Mouse (Mus musculus): ENCODE measurements around the gene Timm17b. TPM values are rescaled to one million over a fixed set of nuclear protein-coding genes. Genes with fewer than 3 reads are reported as not detected.
"Not testable (repeated sequence)": the region's sequence is repeated elsewhere in the genome, so short reads cannot be mapped to it uniquely, and the experiment has no call there.

Timm17b gene
- 10 to 100 TPM; 43.9 to 44.8 TPM for total RNA-seq (2021)
- long read RNA-seq, experiment 1, transcript Timm17b-201 (6 exons, 2,381 nt): major isoform, 34 of 35 reads
- long read RNA-seq, experiment 1, partial matches to known transcripts: 0 of 35 reads
- long read RNA-seq, experiment 1, other reads (novel, unspliced or antisense): 1 of 35 reads
- long read RNA-seq, experiment 2, transcript Timm17b-201 (6 exons, 2,381 nt): major isoform, 27 of 31 reads
- long read RNA-seq, experiment 2, partial matches to known transcripts: 0 of 31 reads
- long read RNA-seq, experiment 2, other reads (novel, unspliced or antisense): 3 of 31 reads

DNA sequence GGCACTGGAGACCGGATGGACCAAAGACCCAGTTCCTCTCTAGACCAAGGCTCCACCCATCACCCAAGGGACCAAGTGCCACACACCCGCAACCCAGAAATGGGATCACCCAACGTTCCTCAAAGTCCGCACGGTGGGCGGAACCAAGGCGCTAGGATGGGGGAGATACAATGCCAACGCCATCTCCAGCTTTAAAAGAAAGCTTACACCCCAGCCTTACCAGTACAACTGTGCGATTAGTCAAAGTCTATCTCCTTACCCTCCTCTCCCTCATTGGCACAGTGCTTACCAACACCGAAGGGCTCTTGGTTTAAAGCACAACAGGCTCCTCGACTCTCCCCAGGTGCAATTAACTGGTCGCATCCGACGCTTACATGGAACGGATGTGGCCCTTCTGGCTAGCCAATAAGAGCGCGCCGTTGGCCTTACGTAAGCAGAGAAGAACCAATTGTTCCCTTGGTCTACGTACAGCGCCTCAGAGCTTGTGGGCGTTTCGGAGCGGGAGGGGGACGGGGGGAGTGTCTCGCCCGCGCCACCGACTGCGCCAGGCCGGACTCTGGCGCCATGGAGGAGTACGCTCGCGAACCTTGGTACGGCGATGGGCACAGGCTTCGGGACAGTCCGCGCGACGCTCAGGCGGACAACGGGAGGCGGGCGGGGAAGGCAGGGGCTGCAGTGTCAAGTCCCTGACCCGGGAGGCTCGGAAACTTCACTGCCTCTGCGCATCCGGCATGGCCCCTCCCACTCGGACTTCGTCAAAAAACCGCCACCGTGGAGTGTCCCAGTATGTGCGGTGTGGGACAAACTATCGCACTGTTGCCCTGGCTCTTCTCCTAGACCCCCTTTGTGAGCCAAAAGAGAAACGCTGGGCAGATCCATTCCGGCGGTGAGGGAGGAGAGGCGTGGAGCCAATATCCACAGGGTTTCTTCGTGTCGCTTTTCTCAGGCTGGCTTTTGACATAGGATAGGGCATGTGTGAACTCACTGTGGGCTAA is at the start of gene Timm17b, which contains the start of gene Pqbp1:
Gene Timm17b, plus strand, starts transcription at position 478 of the 995 bp plus-strand sequence.
Gene Pqbp1, minus strand, starts transcription at position 390 of the 995 bp plus-strand sequence.
- intact Hi-C loops (cut with DNase I; ENCODE audit: low total_unique reads): no loop called here
- peak; percentile 87 for DNase-seq

DNA sequence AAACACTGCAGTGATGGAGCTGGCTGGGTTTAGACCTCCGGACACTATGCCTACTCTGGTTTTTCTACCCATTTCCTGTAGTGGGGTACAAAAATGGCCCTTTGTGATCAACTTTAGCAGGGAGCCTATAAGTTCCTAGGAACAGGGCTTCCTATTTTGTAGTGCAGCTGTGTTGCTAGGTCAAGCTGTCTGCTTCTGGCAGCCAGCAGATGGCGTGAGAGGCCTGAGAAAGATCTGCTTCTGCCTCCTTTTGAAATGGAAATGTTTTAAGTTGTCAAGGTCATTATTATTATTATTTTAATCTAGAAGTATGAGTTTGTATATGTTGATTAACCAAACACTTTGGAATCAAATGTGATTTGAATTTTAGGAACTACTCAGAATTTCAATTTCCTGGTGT is 44.6 kb upstream of the Timm17b start:
- intact Hi-C loops (cut with DNase I; ENCODE audit: low total_unique reads): no loop called here
- DNase-seq: peak; percentile 30

- intact Hi-C loops (cut with DNase I; ENCODE audit: low total_unique reads): no loop called here
- no peak for DNase-seq
Measured at GRCm38 (mm10) chrX:7859191-7859753, 39.9 kb upstream of the Timm17b start.

- no peak for DNase-seq
- intact Hi-C loops (cut with DNase I; ENCODE audit: low total_unique reads): no loop called here
Measured at GRCm38 (mm10) chrX:7863181-7863580, 36.0 kb upstream of the Timm17b start.

GRCm38 (mm10) chrX:7864551-7864950 is 34.6 kb upstream of the Timm17b start:
- no peak for DNase-seq
- intact Hi-C loops (cut with DNase I; ENCODE audit: low total_unique reads): no loop called here

DNA sequence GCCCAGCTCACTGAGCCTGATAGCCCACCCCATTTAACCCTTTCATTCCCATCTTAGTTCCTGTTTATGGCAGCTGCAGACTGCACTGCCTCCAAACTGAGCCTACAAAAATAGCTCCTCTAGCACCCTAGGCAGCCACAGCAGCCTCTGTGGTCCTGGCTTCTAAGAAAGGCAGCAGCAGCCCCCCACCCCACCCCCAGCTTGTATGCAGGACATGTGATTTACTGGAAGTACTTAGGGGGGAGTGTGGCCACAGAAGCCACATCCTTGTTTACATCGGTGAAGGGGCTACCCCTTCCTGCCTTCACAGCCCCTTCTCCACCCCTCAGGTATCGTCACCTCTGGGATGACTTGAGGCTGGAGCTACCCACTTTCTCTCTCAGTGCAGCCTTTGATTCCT is 33.8 kb upstream of the Timm17b start:
- intact Hi-C loops (cut with DNase I; ENCODE audit: low total_unique reads): no loop called here
- no peak for DNase-seq

- intact Hi-C loops (cut with DNase I; ENCODE audit: low total_unique reads): no loop called here
- DNase-seq: no peak
Measured at GRCm38 (mm10) chrX:7865786-7866185, 33.4 kb upstream of the Timm17b start.

- intact Hi-C loops (cut with DNase I; ENCODE audit: low total_unique reads): no loop called here
Measured at GRCm38 (mm10) chrX:7867141-7867540, 32.0 kb upstream of the Timm17b start.

DNA sequence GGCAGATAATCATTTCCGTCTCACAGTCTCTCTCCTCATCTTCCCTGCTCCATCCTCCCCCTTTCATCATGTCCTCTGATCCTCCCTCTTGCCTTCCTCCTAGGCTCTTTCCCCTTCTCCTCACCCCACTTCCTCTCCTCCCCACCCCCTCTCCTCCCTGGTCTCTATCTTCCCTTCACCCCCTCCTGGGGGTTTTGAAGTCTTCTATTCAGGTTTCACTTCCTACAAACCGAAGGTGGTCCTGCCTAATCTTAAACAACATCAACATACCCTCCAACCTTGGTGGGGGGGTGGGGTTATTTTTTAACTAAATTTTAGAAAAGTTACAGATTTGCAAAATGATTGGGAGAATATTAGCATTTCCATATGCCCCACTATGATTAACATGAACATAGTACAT is 30.7 kb upstream of the Timm17b start:
- intact Hi-C loops (cut with DNase I; ENCODE audit: low total_unique reads): loop anchor here (2.0 kb wide), 1 partner anchor 16 kb away; no protein-coding TSS in a partner anchor

More at GRCm38 (mm10) chrX:7867141-7867540, 32.0 kb upstream of the Timm17b start:
- DNase-seq: no peak

DNA sequence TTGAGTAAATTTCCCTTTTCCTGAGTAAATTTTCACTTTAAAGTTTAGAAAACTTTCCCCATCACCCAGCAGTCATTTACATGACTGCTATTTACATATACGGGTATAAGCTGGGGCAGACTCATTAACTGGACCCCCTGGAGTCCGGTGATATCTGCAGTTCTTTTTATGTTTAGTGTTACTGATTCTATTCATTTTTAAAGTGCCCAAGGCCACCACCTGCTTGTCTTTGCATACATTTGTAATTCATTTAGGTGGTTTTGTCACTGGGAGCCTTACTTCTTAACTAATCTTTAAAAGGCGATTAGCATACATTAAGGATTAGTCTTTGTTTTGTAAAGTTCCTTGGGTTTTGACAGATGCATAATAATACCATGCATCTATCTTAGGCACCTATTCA is 29.3 kb upstream of the Timm17b start:
- intact Hi-C loops (cut with DNase I; ENCODE audit: low total_unique reads): loop anchor here (2.0 kb wide), 1 partner anchor 17 kb away; no protein-coding TSS in a partner anchor

More for the DNA sequence above, 30.7 kb upstream of the Timm17b start:
- DNase-seq: no peak

GRCm38 (mm10) chrX:7878007-7878419 is 21.1 kb upstream of the Timm17b start, which contains the start of gene Pim2:
Gene Pim2 (plus strand): TSS chrX:7878262.
- peak; percentile 57 for DNase-seq
- intact Hi-C loops (cut with DNase I; ENCODE audit: low total_unique reads): no loop called here

More for the DNA sequence above, 29.3 kb upstream of the Timm17b start:
- DNase-seq: no peak

DNA sequence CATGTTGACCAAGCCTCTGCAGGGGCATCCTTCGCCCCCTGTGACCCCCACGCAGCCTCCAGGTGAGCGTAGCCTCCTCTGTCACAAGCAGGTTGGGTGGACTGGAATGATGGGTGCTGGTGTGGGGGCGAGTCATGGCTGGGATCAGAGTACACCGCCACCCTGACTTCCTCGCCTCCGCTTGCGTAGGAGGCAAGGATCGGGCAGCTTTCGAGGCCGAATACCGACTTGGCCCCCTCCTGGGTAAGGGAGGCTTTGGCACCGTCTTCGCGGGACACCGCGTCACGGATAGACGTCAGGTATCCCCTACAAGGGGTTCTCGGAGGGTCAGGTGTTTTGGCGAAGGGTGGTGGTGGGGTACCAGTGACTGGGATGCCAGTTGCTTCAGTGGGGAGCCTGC is 20.7 kb upstream of the Timm17b start:
- intact Hi-C loops (cut with DNase I; ENCODE audit: low total_unique reads): no loop called here
- DNase-seq: no peak

DNA sequence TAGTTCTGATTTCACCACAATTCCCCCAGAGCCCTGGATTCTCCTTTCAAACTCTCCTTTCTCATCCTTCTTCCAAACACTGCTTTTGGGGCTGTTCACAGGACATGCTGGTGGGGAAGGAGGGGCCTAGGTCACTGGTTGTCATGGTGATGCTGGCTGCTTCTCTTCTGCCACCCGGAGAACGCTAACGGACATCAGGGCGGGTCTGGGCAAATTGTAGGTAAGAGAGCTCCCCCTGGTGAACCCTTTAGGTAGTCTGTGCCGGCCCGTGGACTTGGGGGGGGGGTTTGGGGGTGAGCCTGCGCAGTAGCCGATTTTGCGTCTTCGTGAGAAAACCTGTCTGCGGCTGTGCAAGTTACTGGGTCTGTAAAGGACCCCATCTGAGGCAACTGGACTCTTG is 19.3 kb upstream of the Timm17b start:
- intact Hi-C loops (cut with DNase I; ENCODE audit: low total_unique reads): no loop called here
- DNase-seq: peak; percentile 48

- intact Hi-C loops (cut with DNase I; ENCODE audit: low total_unique reads): no loop called here
- peak; percentile 86 for DNase-seq
Measured at GRCm38 (mm10) chrX:7883841-7884567, 15.2 kb upstream of the Timm17b start, which contains the start of gene Slc35a2. Gene Slc35a2 (plus strand): TSS chrX:7884028.

DNA sequence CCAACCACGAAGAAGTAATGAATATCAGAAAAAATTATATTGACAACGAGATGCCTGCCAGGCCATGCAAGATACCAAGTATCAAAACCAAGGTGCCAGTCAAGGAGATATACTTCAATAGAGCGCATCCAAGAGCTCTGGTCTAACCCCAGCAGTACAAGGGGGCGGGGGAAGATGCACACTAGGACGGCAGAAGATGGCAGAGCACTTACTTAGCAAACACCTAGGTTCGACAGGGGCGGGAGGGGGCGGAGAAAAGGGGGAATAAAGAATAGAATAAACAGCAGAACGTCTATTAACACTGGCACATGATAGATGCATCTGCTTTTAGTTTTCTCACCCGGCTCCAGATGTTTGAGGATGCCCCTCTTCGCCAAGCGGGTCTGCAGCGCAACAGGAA is 946 bp upstream of the Timm17b start:
- intact Hi-C loops (cut with DNase I; ENCODE audit: low total_unique reads): no loop called here
- DNase-seq: no peak

DNA sequence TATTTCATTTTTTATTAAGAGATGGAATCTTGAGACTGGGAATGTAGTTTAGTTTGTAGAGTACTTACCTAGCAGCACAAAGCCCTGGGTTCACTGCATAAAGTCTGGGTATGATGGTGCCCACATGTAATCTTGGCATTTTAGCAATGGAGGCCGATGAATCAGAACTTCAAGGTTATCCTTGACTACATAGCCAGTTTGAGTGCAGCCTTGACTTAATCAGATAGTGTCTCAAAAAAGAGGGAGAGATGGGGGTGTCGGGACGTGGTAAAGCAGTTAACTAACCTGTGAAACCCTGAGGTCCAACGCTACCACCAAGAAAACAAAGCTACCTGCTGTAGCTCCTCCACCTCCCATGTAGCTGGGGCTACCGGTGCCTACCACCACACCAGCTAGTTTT is 5.3 kb downstream of the Timm17b start:
- intact Hi-C loops (cut with DNase I; ENCODE audit: low total_unique reads): no loop called here
- DNase-seq: no peak

DNA sequence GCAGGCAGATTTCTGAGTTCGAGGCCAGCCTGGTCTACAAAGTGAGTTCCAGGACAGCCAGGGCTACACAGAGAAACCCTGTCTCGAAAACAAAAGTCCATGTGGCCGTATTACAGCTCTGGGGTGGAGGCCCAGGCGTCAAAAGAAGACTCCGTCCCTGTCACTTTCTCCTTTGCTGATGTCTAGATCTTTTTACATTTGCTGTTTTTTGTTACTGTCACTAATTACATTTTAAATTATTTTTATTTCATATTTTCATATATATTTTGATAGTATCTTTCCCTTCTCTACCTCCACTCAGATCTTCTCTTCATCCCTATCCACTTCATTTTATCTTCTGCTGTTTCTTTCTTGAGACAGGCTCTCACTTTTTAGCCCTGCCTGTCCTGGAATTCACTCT is 8.6 kb downstream of the Timm17b start, which contains the start of gene Gm10491:
Gene Gm10491, minus strand, starts transcription at position 101 of the 400 bp plus-strand sequence.
- intact Hi-C loops (cut with DNase I; ENCODE audit: low total_unique reads): no loop called here
- no peak for DNase-seq

- DNase-seq; intact Hi-C loops (cut with DNase I; ENCODE audit: low total_unique reads): not testable (repeated sequence)
Measured at GRCm38 (mm10) chrX:7909242-7909641, 10.1 kb downstream of the Timm17b start, which contains the start of gene Gm10490. Gene Gm10490 (plus strand): TSS chrX:7909542.

DNA sequence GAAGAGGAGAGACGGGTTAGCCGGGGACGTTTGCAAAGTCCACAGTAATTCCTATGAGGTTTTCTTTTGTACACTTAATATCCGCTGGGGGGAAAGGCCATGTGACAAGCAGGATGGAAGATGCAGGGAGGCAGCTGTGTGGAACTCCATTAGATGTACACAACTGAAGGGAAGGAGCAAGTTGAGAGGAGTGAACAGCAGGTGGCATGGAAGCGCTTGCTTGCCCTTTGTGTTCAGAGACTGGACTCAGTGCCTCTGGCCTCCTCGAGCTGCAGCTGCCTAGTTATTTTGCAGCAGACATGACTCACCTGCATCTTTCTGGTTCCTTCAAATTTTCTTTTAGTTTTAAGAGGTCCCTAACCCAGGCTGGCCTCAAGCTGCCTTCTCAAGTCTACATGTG is 11.3 kb downstream of the Timm17b start:
- no peak for DNase-seq
- intact Hi-C loops (cut with DNase I; ENCODE audit: low total_unique reads): no loop called here

All from gastrocnemius, postnatal 14 days (tissue).